Mouse (Mus musculus) neural tube, embryonic 14.5 days (tissue): ENCODE data around the gene Ets1. TPM values are rescaled to one million over a fixed set of nuclear protein-coding genes. Genes with fewer than 3 reads are reported as not detected.

Source experiments
- ATAC-seq: fragments of 200-750 bp; cut with Nextera tagmentation; 2 replicates; pipeline ENCODE4 v1.8.0; 2017; ENCODE audit warnings: low read depth, mild to moderate bottlenecking, moderate TSS enrichment, moderate library complexity
- H3K27ac ChIP-seq: fragments of 300-500 bp; sonication (generic); 2 replicates; pipeline ENCODE4 v1.5.1; 2014; ENCODE audit warnings: low read depth, mild to moderate bottlenecking, control low read depth, low read length, moderate library complexity, mixed read lengths
- H3K27me3 ChIP-seq: fragments of 300-500 bp; sonication (generic); 2 replicates; pipeline ENCODE4 v1.6.1; 2014; ENCODE audit warnings: low read length; ENCODE audit not compliant: control insufficient read depth, insufficient read depth
- H3K36me3 ChIP-seq: fragments of 300-500 bp; sonication (generic); 2 replicates; pipeline ENCODE4 v1.6.1; 2014; ENCODE audit warnings: low read length, mixed read lengths; ENCODE audit not compliant: control insufficient read depth, insufficient read depth
- H3K4me1 ChIP-seq: fragments of 300-500 bp; sonication (generic); 2 replicates; pipeline ENCODE4 v1.6.1; 2014; ENCODE audit warnings: low read length; ENCODE audit not compliant: control insufficient read depth, insufficient read depth
- H3K4me2 ChIP-seq: fragments of 300-500 bp; sonication (generic); 2 replicates; pipeline ENCODE4 v1.6.1; 2014; ENCODE audit warnings: mild to moderate bottlenecking, low read depth, low read length, control low read depth
- H3K4me3 ChIP-seq: fragments of 300-500 bp; sonication (generic); 2 replicates; pipeline ENCODE4 v1.5.1; 2014; ENCODE audit warnings: low read depth, low read length, control low read depth, mixed read lengths
- H3K9ac ChIP-seq: fragments of 300-500 bp; sonication (generic); replicated peaks from 2 replicates; pipeline ENCODE4 v1.6.1; 2014; ENCODE audit warnings: low read depth, mild to moderate bottlenecking, control low read depth, low read length, mixed read lengths
- H3K9me3 ChIP-seq: fragments of 300-500 bp; sonication (generic); 2 replicates; pipeline ENCODE4 v1.6.1; 2016; ENCODE audit warnings: low read length; ENCODE audit not compliant: control insufficient read depth
- WGBS: fragments of 180-500 bp; shearing (Covaris S2); extraction: QIAGEN DNeasy Blood & Tissue Kit; methylation state at CpG from one replicate; pipeline ENCODE4 v1.1.7; 2014; 5-methylcytosine and 5-hydroxymethylcytosine counted together
- polyA plus RNA-seq: library from polyadenylated mRNA; unstranded; fragments of >200 nt; fragmentation: Nextera tagmentation; extraction: Ambion mirVana; gene quantifications from 2 replicates; pipeline ENCODE4 v1.2.1, GENCODE M21; 2014

Gene Ets1
- polyA plus RNA-seq, 1 experiment from 2014 or later, result 11.6 TPM

DNA sequence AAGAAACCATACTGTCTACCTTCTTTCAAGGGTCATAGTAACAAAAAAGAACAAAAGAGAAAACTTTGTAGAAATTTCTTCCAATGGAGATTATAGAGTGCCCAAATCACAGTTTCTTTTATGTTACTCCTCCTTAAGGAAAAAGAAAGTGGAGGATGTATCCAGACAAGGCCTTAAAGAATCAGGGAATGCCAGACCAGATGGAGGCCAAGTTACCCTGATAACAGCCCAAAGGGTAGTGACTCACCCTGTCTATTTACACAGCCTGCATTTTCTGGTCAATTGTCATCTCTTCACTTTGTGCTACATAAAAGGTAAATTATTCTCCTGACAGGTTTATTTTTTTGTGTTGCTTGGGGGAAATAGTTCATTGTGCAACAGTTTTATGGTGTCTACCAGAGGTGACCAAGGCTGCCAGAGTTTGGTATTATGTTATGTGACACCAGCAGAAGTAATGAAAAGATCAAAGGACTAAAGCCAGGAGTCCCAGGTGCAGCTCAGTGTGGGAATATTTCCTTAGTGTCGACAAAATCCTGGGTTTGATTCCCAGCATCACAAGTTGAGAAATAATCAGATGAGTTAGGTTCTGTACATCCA, 6.5 kb upstream of the Ets1 start:
- no peak overlapping the region for H3K9ac ChIP-seq
- H3K36me3 ChIP-seq, result no peaks in the 10 kb centered on the region
- no peaks in the 10 kb centered on the region for H3K27me3 ChIP-seq
- no peaks in the 10 kb centered on the region for H3K9me3 ChIP-seq
- 43% methylated on average over 1 of the region's 1 CpGs for WGBS
- H3K4me3 ChIP-seq, result no peak overlapping the region
- no peak for ATAC-seq
- no peak overlapping the region for H3K27ac ChIP-seq
- no peaks in the 10 kb centered on the region for H3K4me1 ChIP-seq
- H3K4me2 ChIP-seq, result no peak overlapping the region

GRCm38 (mm10) chr9:32631341-32631740, 4.7 kb upstream of the Ets1 start:
- ATAC-seq, result no peak
- Histone ChIP-seq H3K4me3 (no peak overlapping the region), H3K9me3 (no peaks in the 10 kb centered on the region), H3K4me1 (no peaks in the 10 kb centered on the region), H3K27ac (no peak overlapping the region), H3K27me3 (no peaks in the 10 kb centered on the region), H3K36me3 (no peaks in the 10 kb centered on the region), H3K4me2 (no peak overlapping the region), H3K9ac (no peak overlapping the region)

- H3K4me2 ChIP-seq, result no peak overlapping the region
- no peak for ATAC-seq
- no peaks in the 10 kb centered on the region for H3K36me3 ChIP-seq
- no peak overlapping the region for H3K9ac ChIP-seq
- no peak overlapping the region for H3K4me3 ChIP-seq
- 75% methylated on average over 7 of the region's 7 CpGs for WGBS
- no peaks in the 10 kb centered on the region for H3K4me1 ChIP-seq
- H3K27ac ChIP-seq, result no peak overlapping the region
- no peaks in the 10 kb centered on the region for H3K9me3 ChIP-seq
- no peaks in the 10 kb centered on the region for H3K27me3 ChIP-seq
Measured at GRCm38 (mm10) chr9:32632237-32632636, 3.8 kb upstream of the Ets1 start.

- Histone ChIP-seq H3K27ac (no peak overlapping the region), H3K4me2 (no peak overlapping the region), H3K4me1 (no peaks in the 10 kb centered on the region), H3K9me3 (no peaks in the 10 kb centered on the region), H3K4me3 (no peak overlapping the region), H3K36me3 (no peaks in the 10 kb centered on the region), H3K27me3 (no peaks in the 10 kb centered on the region), H3K9ac (no peak overlapping the region)
- ATAC-seq, result no peak
- WGBS, result 57% methylated on average over 3 of the region's 3 CpGs
Measured at GRCm38 (mm10) chr9:32644981-32645380, 9.0 kb downstream of the Ets1 start.

- no peaks in the 10 kb centered on the region for H3K27me3 ChIP-seq
- no peak overlapping the region for H3K4me2 ChIP-seq
- H3K9ac ChIP-seq, result no peak overlapping the region
- H3K4me3 ChIP-seq, result no peak overlapping the region
- 29% methylated on average over 9 of the region's 9 CpGs for WGBS
- no peak overlapping the region for H3K27ac ChIP-seq
- no peaks in the 10 kb centered on the region for H3K4me1 ChIP-seq
- H3K9me3 ChIP-seq, result no peaks in the 10 kb centered on the region
- ATAC-seq, result no peak
- no peaks in the 10 kb centered on the region for H3K36me3 ChIP-seq
Measured at GRCm38 (mm10) chr9:32645475-32645874, 9.5 kb downstream of the Ets1 start.

GRCm38 (mm10) chr9:32646539-32647258, 10.7 kb downstream of the Ets1 start:
- WGBS, result 52% methylated on average over 11 of the region's 11 CpGs
- Histone ChIP-seq H3K27ac (no peak overlapping the region), H3K4me1 (no peaks in the 10 kb centered on the region), H3K36me3 (no peaks in the 10 kb centered on the region), H3K4me2 (no peak overlapping the region), H3K9me3 (no peaks in the 10 kb centered on the region), H3K27me3 (no peaks in the 10 kb centered on the region), H3K9ac (no peak overlapping the region), H3K4me3 (no peak overlapping the region)
- no peak for ATAC-seq

- Histone ChIP-seq H3K9ac (no peak overlapping the region), H3K36me3 (no peaks in the 10 kb centered on the region), H3K9me3 (no peaks in the 10 kb centered on the region), H3K4me1 (no peaks in the 10 kb centered on the region), H3K4me3 (no peak overlapping the region), H3K27me3 (no peaks in the 10 kb centered on the region), H3K27ac (no peak overlapping the region), H3K4me2 (no peak overlapping the region)
- 88% methylated on average over 7 of the region's 7 CpGs for WGBS
- ATAC-seq, result no peak
Measured at GRCm38 (mm10) chr9:32647506-32648250, 11.7 kb downstream of the Ets1 start.

DNA sequence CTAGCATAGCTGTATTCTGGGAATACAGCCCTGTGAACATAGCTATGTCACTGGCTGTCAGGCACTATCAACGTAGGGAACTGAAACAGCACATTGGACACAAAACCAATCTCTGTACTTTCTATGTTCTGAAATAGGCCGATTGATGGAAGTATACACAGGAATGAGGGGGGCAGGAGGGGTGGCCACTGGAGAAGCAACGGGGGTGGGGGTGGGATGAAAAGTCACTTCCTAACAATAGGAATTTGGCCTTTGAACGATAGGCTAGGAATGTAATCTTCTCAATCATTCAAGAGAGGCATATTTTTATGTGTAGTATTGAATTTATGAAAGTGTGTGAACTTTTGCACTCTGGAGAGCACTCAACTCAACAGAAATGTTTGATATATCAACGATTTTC, 12.3 kb downstream of the Ets1 start:
- Histone ChIP-seq H3K4me1 (no peaks in the 10 kb centered on the region), H3K27me3 (no peaks in the 10 kb centered on the region), H3K27ac (no peak overlapping the region), H3K9me3 (no peaks in the 10 kb centered on the region), H3K9ac (no peak overlapping the region), H3K4me3 (no peak overlapping the region), H3K4me2 (no peak overlapping the region), H3K36me3 (no peaks in the 10 kb centered on the region)
- 84% methylated on average over 5 of the region's 5 CpGs for WGBS
- no peak for ATAC-seq

GRCm38 (mm10) chr9:32650738-32651137, 14.7 kb downstream of the Ets1 start:
- ATAC-seq, result no peak
- no peaks in the 10 kb centered on the region for H3K4me1 ChIP-seq
- no peak overlapping the region for H3K9ac ChIP-seq
- H3K4me3 ChIP-seq, result no peak overlapping the region
- WGBS, result 78% methylated on average over 3 of the region's 3 CpGs
- H3K27me3 ChIP-seq, result no peaks in the 10 kb centered on the region
- no peak overlapping the region for H3K27ac ChIP-seq
- H3K36me3 ChIP-seq, result no peaks in the 10 kb centered on the region
- no peaks in the 10 kb centered on the region for H3K9me3 ChIP-seq
- H3K4me2 ChIP-seq, result no peak overlapping the region
